7 mouse cellular contexts compared by ENCODE assay signal in genomic region chr5:38307255-38308101, GRCm38 (mm10). TPM values are rescaled to one million over a fixed set of nuclear protein-coding genes. Genes with fewer than 3 reads are reported as not detected.
A peak's percentile ranks its signal among the peaks of the same experiment; 100 is the strongest.
DNase-seq lines count a peak whose midpoint lies in the region; ATAC-seq and TF ChIP-seq lines count a peak whose summit lies in the region.

No protein-coding gene starts in this region.

- WGBS in embryonic facial prominence, embryonic 11.5 days = 10% methylated on average over 26 of the region's 26 CpGs
- WGBS in limb, embryonic 11.5 days = 9% methylated on average over 26 of the region's 26 CpGs
- 10% methylated on average over 26 of the region's 26 CpGs for WGBS in midbrain, embryonic 15.5 days
- 11% methylated on average over 26 of the region's 26 CpGs for WGBS in spleen, adult 2 months

- ATAC-seq in embryonic facial prominence, embryonic 11.5 days (replicated peaks; ENCODE audit: insufficient number of reproducible peaks, low FRiP score, low TSS enrichment, low read depth) = peak; percentile 78
- peak; percentile 81; the same call in 1 of the 2 replicates for ATAC-seq in limb, embryonic 11.5 days (ENCODE audit: insufficient number of reproducible peaks, low FRiP score, low TSS enrichment, low read depth)
- ATAC-seq in midbrain, embryonic 15.5 days (replicated peaks) = peak; percentile 91

- H3K4me3 ChIP-seq in embryonic facial prominence, embryonic 11.5 days (ENCODE audit: low read depth, low read length) = peak overlapping the region; percentile 19; the same call in 1 of the 2 replicates
- peak overlapping the region; percentile 7; the same call in 1 of the 2 replicates for H3K4me3 ChIP-seq in limb, embryonic 11.5 days (ENCODE audit: low read depth, low read length)
- peak overlapping the region; percentile 42 for H3K4me3 ChIP-seq in midbrain, embryonic 15.5 days
- peak overlapping the region; percentile 15; the same call in 1 of the 2 replicates for H3K4me3 ChIP-seq in spleen, adult 2 months (ENCODE audit: extremely low read depth, insufficient read depth, insufficient read length)

- TF ChIP-seq CTCF in spleen, adult 2 months (IDR thresholded peaks at IDR 0.05; ENCODE audit: extremely low read depth, insufficient read depth, insufficient read length, insufficient replicate concordance) = peak; percentile 81

- H3K9ac ChIP-seq in embryonic facial prominence, embryonic 11.5 days (replicated peaks; ENCODE audit: low read length) = no peak overlapping the region
- H3K9ac ChIP-seq in limb, embryonic 11.5 days (ENCODE audit: low read length) = no peak overlapping the region
- peak overlapping the region; percentile 49; the same call in 1 of the 2 replicates for H3K9ac ChIP-seq in midbrain, embryonic 15.5 days

- H3K27me3 ChIP-seq in embryonic facial prominence, embryonic 11.5 days (ENCODE audit: control insufficient read depth, insufficient read depth, low read length) = no peaks in the 10 kb centered on the region
- H3K27me3 ChIP-seq in limb, embryonic 11.5 days (ENCODE audit: control insufficient read depth, insufficient read depth, low read length) = no peaks in the 10 kb centered on the region
- peaks cover 8% of the 10 kb centered on the region for H3K27me3 ChIP-seq in midbrain, embryonic 15.5 days (replicated peaks)
- H3K27me3 ChIP-seq in spleen, adult 2 months (ENCODE audit: control insufficient read depth, insufficient read depth, low read length) = no peaks in the 10 kb centered on the region

- H3K27ac ChIP-seq in embryonic facial prominence, embryonic 11.5 days (replicated peaks; ENCODE audit: low read depth, low read length) = no peak overlapping the region
- no peak overlapping the region for H3K27ac ChIP-seq in limb, embryonic 11.5 days (replicated peaks; ENCODE audit: low read depth, low read length)
- no peak overlapping the region for H3K27ac ChIP-seq in midbrain, embryonic 15.5 days
- H3K27ac ChIP-seq in spleen, adult 2 months (ENCODE audit: insufficient read depth, low read length) = no peak overlapping the region

- no peaks in the 10 kb centered on the region for H3K36me3 ChIP-seq in embryonic facial prominence, embryonic 11.5 days (replicated peaks; ENCODE audit: control insufficient read depth, insufficient read depth, low read depth, low read length)
- no peaks in the 10 kb centered on the region for H3K36me3 ChIP-seq in limb, embryonic 11.5 days (ENCODE audit: control insufficient read depth, insufficient read depth, low read length)
- no peaks in the 10 kb centered on the region for H3K36me3 ChIP-seq in midbrain, embryonic 15.5 days (replicated peaks)
- no peaks in the 10 kb centered on the region for H3K36me3 ChIP-seq in spleen, adult 2 months (ENCODE audit: control insufficient read depth, insufficient read depth, low read length)

- H3K4me2 ChIP-seq in embryonic facial prominence, embryonic 11.5 days (ENCODE audit: low read depth, low read length) = peak overlapping the region; percentile 29; the same call in 1 of the 2 replicates
- peak overlapping the region; percentile 32 for H3K4me2 ChIP-seq in limb, embryonic 11.5 days (ENCODE audit: low read depth, severe bottlenecking)
- H3K4me2 ChIP-seq in midbrain, embryonic 15.5 days = peak overlapping the region; percentile 73

- peak; percentile 92 for DNase-seq in adrenal gland, postnatal 14 days
- peak; percentile 95 for DNase-seq in embryonic facial prominence, embryonic 11.5 days (ENCODE audit: low spot score)
- DNase-seq in heart, adult 11 months = peak; percentile 98
- peak; percentile 93 for DNase-seq in kidney, adult 18-20 months
- DNase-seq in limb, embryonic 11.5 days (ENCODE audit: low spot score) = peak; percentile 96
- DNase-seq in spleen, adult 2 months (ENCODE audit: low read depth in 1 of 2, low spot score in 2 of 2) = peak; percentile 65 to 80

- no peaks in the 10 kb centered on the region for H3K4me1 ChIP-seq in embryonic facial prominence, embryonic 11.5 days (ENCODE audit: control insufficient read depth, insufficient read depth, low read length)
- no peaks in the 10 kb centered on the region for H3K4me1 ChIP-seq in limb, embryonic 11.5 days (ENCODE audit: control insufficient read depth, insufficient read depth, low read length)
- no peaks in the 10 kb centered on the region; the same call in 1 of the 2 replicates for H3K4me1 ChIP-seq in midbrain, embryonic 15.5 days
- H3K4me1 ChIP-seq in spleen, adult 2 months (ENCODE audit: control insufficient read depth, insufficient read depth, insufficient read length) = no peaks in the 10 kb centered on the region

- TF ChIP-seq POLR2A in spleen, adult 2 months (IDR thresholded peaks at IDR 0.05; ENCODE audit: low read depth, low read length) = no peak

- no peaks in the 10 kb centered on the region for H3K9me3 ChIP-seq in embryonic facial prominence, embryonic 11.5 days (replicated peaks; ENCODE audit: control insufficient read depth, low read length)
- no peaks in the 10 kb centered on the region for H3K9me3 ChIP-seq in limb, embryonic 11.5 days (ENCODE audit: control insufficient read depth, low read length)
- H3K9me3 ChIP-seq in midbrain, embryonic 15.5 days = no peaks in the 10 kb centered on the region

RNA-seq across cellular contexts. Expression of gene Drd5, which starts 11.7 kb away (rescaled TPM):
- not detected in 2 replicates for total RNA-seq in adrenal gland, postnatal 14 days (2021)
- polyA plus RNA-seq in embryonic facial prominence, embryonic 11.5 days (2014; fragmentation: Nextera tagmentation; extraction: Ambion mirVana) = 0.07 and 0.27 TPM in 2 replicates
- polyA plus RNA-seq in limb, embryonic 11.5 days (2014; fragmentation: Nextera tagmentation; extraction: Ambion mirVana) = not detected in 2 replicates
- 0.66 and 0.76 TPM in 2 replicates for polyA plus RNA-seq in midbrain, embryonic 15.5 days (2015; fragmentation: Nextera tagmentation; extraction: Ambion mirVana)
- 0.98 and 1.2 TPM in 2 replicates for polyA plus RNA-seq in spleen, adult 2 months (2012; rRNA removed)

RNA-seq across cellular contexts. Expression of gene Otop1, which starts 31.7 kb away (rescaled TPM):
- 39.1 and 52.7 TPM in 2 replicates for total RNA-seq in adrenal gland, postnatal 14 days (2021)
- 0.13 and 0.21 TPM in 2 replicates for polyA plus RNA-seq in embryonic facial prominence, embryonic 11.5 days (2014; fragmentation: Nextera tagmentation; extraction: Ambion mirVana)
- 0.28 and 0.40 TPM in 2 replicates for polyA plus RNA-seq in limb, embryonic 11.5 days (2014; fragmentation: Nextera tagmentation; extraction: Ambion mirVana)
- polyA plus RNA-seq in midbrain, embryonic 15.5 days (2015; fragmentation: Nextera tagmentation; extraction: Ambion mirVana) = 0.06 TPM in 1 of 2 replicates, not detected in the other
- polyA plus RNA-seq in spleen, adult 2 months (2012; rRNA removed) = 0.02 and 0.04 TPM in 2 replicates

RNA-seq across cellular contexts. Expression of gene Tmem128, which starts 47.5 kb away (rescaled TPM):
- 42.6 and 46.3 TPM in 2 replicates for total RNA-seq in adrenal gland, postnatal 14 days (2021)
- polyA plus RNA-seq in embryonic facial prominence, embryonic 11.5 days (2014; fragmentation: Nextera tagmentation; extraction: Ambion mirVana) = 83.6 and 86.1 TPM in 2 replicates
- 74.2 and 79.9 TPM in 2 replicates for polyA plus RNA-seq in limb, embryonic 11.5 days (2014; fragmentation: Nextera tagmentation; extraction: Ambion mirVana)
- polyA plus RNA-seq in midbrain, embryonic 15.5 days (2015; fragmentation: Nextera tagmentation; extraction: Ambion mirVana) = 88.4 and 90.4 TPM in 2 replicates
- 21.4 and 21.7 TPM in 2 replicates for polyA plus RNA-seq in spleen, adult 2 months (2012; rRNA removed)
